Mouse (Mus musculus) CH12.LX (cell line): Measurements from ENCODE around the gene Slc9a9. TPM values are rescaled to one million over a fixed set of nuclear protein-coding genes. Genes with fewer than 3 reads are reported as not detected.

Experiments
- DNase-seq: peaks from one replicate; pipeline ENCODE4 v3.0.0-alpha.2; 2013; ENCODE audit errors: extremely low read depth
- H3K27ac ChIP-seq: 2 replicates; pipeline ENCODE4 v1.5.1; 2012; ENCODE audit warnings: low read depth, mild to moderate bottlenecking, control low read depth, moderate library complexity; ENCODE audit not compliant: insufficient read depth
- H3K27me3 ChIP-seq: replicated peaks from 2 replicates; pipeline ENCODE3; 2012; ENCODE audit warnings: inconsistent platforms
- H3K36me3 ChIP-seq, 2 experiments: replicated peaks in 1 of 2; 2 replicates each; pipeline versions ENCODE3 to v1.6.1; 2012; ENCODE audit warnings: inconsistent platforms in 1 of 2, low read length in 1 of 2, mild to moderate bottlenecking in 1 of 2, mixed read lengths in 1 of 2, moderate library complexity in 1 of 2; ENCODE audit not compliant: control insufficient read depth in 1 of 2, insufficient read depth in 1 of 2
- H3K4me1 ChIP-seq, 2 experiments: 2 replicates each; pipeline ENCODE4 v1.6.1; 2012; ENCODE audit warnings: inconsistent platforms in 1 of 2, moderate library complexity in 1 of 2; ENCODE audit not compliant: insufficient read depth in 2 of 2, control insufficient read depth in 1 of 2
- H3K4me2 ChIP-seq: 2 replicates; pipeline ENCODE4 v1.6.1; 2012; ENCODE audit warnings: low read depth, mild to moderate bottlenecking, control low read depth; ENCODE audit not compliant: poor library complexity, insufficient read depth, severe bottlenecking
- H3K4me3 ChIP-seq, 3 experiments: fragments of 150-350 bp in 1 of 3; sonication (generic) in 1 of 3; replicated peaks in 1 of 3; 2 replicates each; pipeline versions ENCODE3 to v1.5.1; 2011 to 2012; ENCODE audit warnings: low read depth in 2 of 3, low read length in 2 of 3, mild to moderate bottlenecking in 2 of 3, moderate library complexity in 2 of 3, control low read depth in 1 of 3, improper control_type of control experiment in 1 of 3, inconsistent platforms in 1 of 3, mixed read lengths in 1 of 3; ENCODE audit not compliant: poor library complexity in 1 of 3
- H3K79me2 ChIP-seq: replicated peaks from 2 replicates; pipeline ENCODE4 v1.6.1; 2012; ENCODE audit warnings: mild to moderate bottlenecking, moderate library complexity; ENCODE audit not compliant: control insufficient read depth, poor library complexity, insufficient read depth, severe bottlenecking; ENCODE audit errors: extremely low read depth
- H3K9ac ChIP-seq: 2 replicates; pipeline ENCODE4 v1.6.1; 2012; ENCODE audit warnings: low read depth, mild to moderate bottlenecking, control low read depth, moderate library complexity; ENCODE audit not compliant: insufficient read depth
- H3K9me3 ChIP-seq: replicated peaks from 2 replicates; pipeline ENCODE3; 2012; ENCODE audit warnings: low read length, inconsistent platforms, mixed read lengths
- BHLHE40 ChIP-seq: IDR thresholded peaks from 2 replicates; pipeline ENCODE4 v1.6.1; 2011; ENCODE audit warnings: mild to moderate bottlenecking, low read depth, low read length, improper control_type of control experiment
- CHD1 ChIP-seq: IDR thresholded peaks from 2 replicates; pipeline ENCODE4 v1.6.1; 2012; ENCODE audit warnings: low read depth, low read length, improper control_type of control experiment, inconsistent platforms
- CHD2 ChIP-seq: IDR thresholded peaks from 2 replicates; pipeline ENCODE4 v1.6.1; 2011; ENCODE audit warnings: low read length, improper control_type of control experiment
- EP300 ChIP-seq: IDR thresholded peaks from 2 replicates; pipeline ENCODE4 v1.6.1; 2011; ENCODE audit warnings: low read length, improper control_type of control experiment
- ETS1 ChIP-seq: conservative IDR thresholded peaks from 2 replicates; pipeline ENCODE4 v1.6.1; 2012; ENCODE audit warnings: low read depth, mild to moderate bottlenecking, inconsistent platforms, low read length, improper control_type of control experiment, moderate library complexity
- GABPA ChIP-seq: IDR thresholded peaks from 2 replicates; pipeline ENCODE4 v1.6.1; 2012; ENCODE audit warnings: low read depth, low read length, improper control_type of control experiment, inconsistent platforms; ENCODE audit not compliant: insufficient replicate concordance
- MYC ChIP-seq: IDR thresholded peaks from 2 replicates; pipeline ENCODE4 v1.6.1; 2011; ENCODE audit warnings: low read depth, mild to moderate bottlenecking, improper control_type of control experiment, low read length
- POLR2AphosphoS2 ChIP-seq: IDR thresholded peaks from 2 replicates; pipeline ENCODE4 v1.6.1; 2011; ENCODE audit warnings: low read depth, low read length, improper control_type of control experiment
- RCOR1 ChIP-seq: conservative IDR thresholded peaks from 2 replicates; pipeline ENCODE4 v1.6.1; 2012; ENCODE audit warnings: low read depth, mild to moderate bottlenecking, inconsistent platforms, low read length, improper control_type of control experiment
- SIN3A ChIP-seq: IDR thresholded peaks from 2 replicates; pipeline ENCODE4 v1.6.1; 2012; ENCODE audit warnings: low read length, improper control_type of control experiment, inconsistent platforms
- TCF12 ChIP-seq: IDR thresholded peaks from 2 replicates; pipeline ENCODE4 v1.6.1; 2014; ENCODE audit warnings: low read depth, mild to moderate bottlenecking, inconsistent platforms, low read length, improper control_type of control experiment
- UBTF ChIP-seq: IDR thresholded peaks from 2 replicates; pipeline ENCODE4 v1.6.1; 2012; ENCODE audit warnings: low read depth, mild to moderate bottlenecking, inconsistent platforms, low read length, improper control_type of control experiment, moderate library complexity
- USF2 ChIP-seq: conservative IDR thresholded peaks from 2 replicates; pipeline ENCODE4 v1.6.1; 2011; ENCODE audit warnings: low read depth, low read length, improper control_type of control experiment
- ZKSCAN1 ChIP-seq: IDR thresholded peaks from 2 replicates; pipeline ENCODE4 v1.6.1; 2012; ENCODE audit warnings: low read depth, inconsistent platforms, low read length, improper control_type of control experiment, borderline replicate concordance
- ZMIZ1 ChIP-seq: IDR thresholded peaks from 2 replicates; pipeline ENCODE4 v1.6.1; 2012; ENCODE audit warnings: low read depth, mild to moderate bottlenecking, inconsistent platforms, low read length, improper control_type of control experiment
- ZNF384 ChIP-seq: IDR thresholded peaks from 2 replicates; pipeline ENCODE4 v1.6.1; 2012; ENCODE audit warnings: low read depth, low read length, improper control_type of control experiment, inconsistent platforms
- dilution Hi-C: fragments of 300-500 bp; cut with MboI; formaldehyde crosslinking; loops from 2 replicates; pipeline ENCODE4 v1.14.3; 2020; ENCODE audit warnings: low sequenced_read_pairs; ENCODE audit not compliant: extremely low pct_unique_long_range_greater_than_20kb, extremely low pct_ligation_motif_present
- in situ Hi-C: fragments of 300-500 bp; cut with MboI; formaldehyde crosslinking; loops from 3 replicates; pipeline ENCODE4 v1.14.3; 2019; ENCODE audit warnings: low sequenced_read_pairs, low pct_ligation_motif_present, low pct_unique_long_range_greater_than_20kb, mixed read lengths
- polyA plus RNA-seq: library from polyadenylated mRNA; unstranded; fragments of >175 nt; gene quantifications from 2 replicates; pipeline ENCODE4 v1.2.1, GENCODE M21; 2012; ENCODE audit warnings: low read depth; ENCODE audit not compliant: insufficient read length
- total RNA-seq, 2 experiments: library from RNA; depleted of rRNA; stranded (reverse); fragments of 300-350 nt in 1 of 2; fragments of >200 nt in 1 of 2; gene quantifications; 2 replicates each; pipeline ENCODE4 v1.2.3; 2012 to 2014

Slc9a9 gene
- total and polyA plus RNA-seq, 3 experiments = not detected

DNA sequence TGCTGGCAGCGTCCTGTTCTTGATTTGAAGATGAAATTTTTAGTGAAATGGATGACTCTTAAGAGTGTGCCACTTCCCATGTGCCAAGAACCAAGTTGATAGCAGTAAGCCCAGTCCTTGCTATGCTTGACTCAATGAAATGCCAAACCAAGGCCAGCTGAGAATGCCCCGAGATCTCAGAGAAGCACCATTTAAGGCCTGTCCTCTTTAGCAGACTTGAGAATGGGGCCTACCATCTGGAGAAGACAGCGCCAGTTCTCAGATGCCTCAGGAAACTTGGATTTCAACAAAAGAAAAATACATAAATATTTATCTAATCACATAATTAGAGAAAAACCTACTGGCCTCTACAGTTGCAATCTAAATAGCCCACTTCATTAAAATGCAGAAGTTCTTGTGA is 82.4 kb downstream of the Slc9a9 start:
- in situ Hi-C loops (no loop called here), dilution Hi-C loops (no loop called here)

DNA sequence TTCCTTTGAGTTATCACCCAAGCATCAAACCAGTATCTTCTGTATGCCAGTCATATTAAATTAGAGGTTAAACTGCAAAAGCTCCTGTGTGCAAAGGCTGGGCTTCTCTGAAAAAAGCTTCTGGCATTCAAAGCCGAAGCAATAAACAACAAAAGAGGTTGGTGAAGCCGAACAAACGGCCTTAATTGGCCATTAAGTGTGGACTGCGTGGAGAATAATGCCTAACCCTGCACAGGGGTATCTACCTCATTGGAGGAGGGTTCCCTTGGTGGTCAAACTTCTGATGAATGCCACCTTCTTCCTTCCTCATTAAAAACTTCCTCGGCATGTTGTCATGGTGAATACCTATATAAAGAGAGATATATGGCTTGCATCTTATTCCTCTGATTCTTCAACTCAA is 90.2 kb downstream of the Slc9a9 start:
- no peak for DNase-seq
- dilution Hi-C loops (no loop called here), in situ Hi-C loops (no loop called here)
- no peak overlapping the region for H3K4me2 ChIP-seq
- H3K79me2 ChIP-seq = no peaks in the 10 kb centered on the region
- no peak overlapping the region for H3K27ac ChIP-seq
- H3K4me1 ChIP-seq = no peaks in the 10 kb centered on the region
- H3K9ac ChIP-seq = no peak overlapping the region
- TF ChIP-seq ETS1 (no peak), TCF12 (no peak), EP300 (no peak), ZMIZ1 (no peak), USF2 (no peak), POLR2AphosphoS2 (no peak), ZKSCAN1 (no peak), ZNF384 (no peak), CHD2 (no peak), UBTF (no peak), SIN3A (no peak)
- no peaks in the 10 kb centered on the region for H3K36me3 ChIP-seq
- no peak overlapping the region for H3K4me3 ChIP-seq
- H3K9me3 ChIP-seq = peaks cover 48% of the 10 kb centered on the region
- no peaks in the 10 kb centered on the region for H3K27me3 ChIP-seq

More for the DNA sequence above, 82.4 kb downstream of the Slc9a9 start:
- Histone ChIP-seq H3K79me2 (no peaks in the 10 kb centered on the region), H3K4me1 (no peaks in the 10 kb centered on the region), H3K9ac (no peak overlapping the region), H3K4me3 (no peak overlapping the region), H3K36me3 (no peaks in the 10 kb centered on the region), H3K4me2 (no peak overlapping the region), H3K9me3 (peaks cover 63% of the 10 kb centered on the region), H3K27me3 (no peaks in the 10 kb centered on the region), H3K27ac (no peak overlapping the region)
- TF ChIP-seq CHD1 (no peak), USF2 (no peak), RCOR1 (no peak)
- no peak for DNase-seq

- in situ Hi-C loops = no loop called here
- Histone ChIP-seq H3K36me3 (no peaks in the 10 kb centered on the region), H3K27me3 (no peaks in the 10 kb centered on the region)
Observed at GRCm38 (mm10) chr9:94768114-94768513, 98.4 kb downstream of the Slc9a9 start.

More at GRCm38 (mm10) chr9:94768114-94768513, 98.4 kb downstream of the Slc9a9 start:
- Histone ChIP-seq H3K4me1 (no peaks in the 10 kb centered on the region), H3K4me2 (no peak overlapping the region), H3K9ac (no peak overlapping the region), H3K9me3 (peaks cover 41% of the 10 kb centered on the region), H3K79me2 (no peaks in the 10 kb centered on the region), H3K27ac (no peak overlapping the region), H3K4me3 (no peak overlapping the region)
- no peak for TF ChIP-seq USF2
- no peak for TF ChIP-seq MYC
- no peak for TF ChIP-seq GABPA
- no peak for TF ChIP-seq EP300
- no peak for TF ChIP-seq BHLHE40
- no peak for DNase-seq
- dilution Hi-C loops = no loop called here
